Mouse (Mus musculus) heart, embryonic 14.5 days (tissue): ENCODE data around the gene Slc39a2. TPM values are rescaled to one million over a fixed set of nuclear protein-coding genes. Genes with fewer than 3 reads are reported as not detected.

ENCODE experiments used
- ATAC-seq: fragments of 200-750 bp; cut with Nextera tagmentation; 2 replicates; pipeline ENCODE4 v1.8.0; 2017; ENCODE audit warnings: low read depth, moderate TSS enrichment; ENCODE audit not compliant: insufficient number of reproducible peaks, insufficient read depth, low FRiP score
- H3K27ac ChIP-seq, 2 experiments: fragments of 200-500 bp in 1 of 2; fragments of 300-500 bp in 1 of 2; sonication (generic) in 1 of 2; replicated peaks in 1 of 2; 2 replicates each; pipeline ENCODE4 v1.5.1; 2012 to 2014; ENCODE audit warnings: low read depth in 2 of 2, low read length in 2 of 2, control low read depth in 1 of 2, mild to moderate bottlenecking in 1 of 2, mixed read lengths in 1 of 2; ENCODE audit not compliant: control insufficient read depth in 1 of 2, insufficient read depth in 1 of 2
- H3K27me3 ChIP-seq: fragments of 300-500 bp; sonication (generic); 2 replicates; pipeline ENCODE4 v1.6.1; 2014; ENCODE audit warnings: mild to moderate bottlenecking, low read length, control low read depth; ENCODE audit not compliant: control insufficient read depth, insufficient read depth
- H3K36me3 ChIP-seq: fragments of 300-500 bp; sonication (generic); 2 replicates; pipeline ENCODE4 v1.6.1; 2014; ENCODE audit warnings: mild to moderate bottlenecking, control low read depth, low read length, mixed read lengths; ENCODE audit not compliant: control insufficient read depth, insufficient read depth
- H3K4me1 ChIP-seq, 2 experiments: fragments of 200-500 bp in 1 of 2; fragments of 300-500 bp in 1 of 2; sonication (generic) in 1 of 2; 2 replicates each; pipeline ENCODE4 v1.6.1; 2012 to 2014; ENCODE audit warnings: low read length in 2 of 2, control low read depth in 1 of 2, mixed read lengths in 1 of 2; ENCODE audit not compliant: control insufficient read depth in 2 of 2, insufficient read depth in 2 of 2
- H3K4me2 ChIP-seq: fragments of 300-500 bp; sonication (generic); 2 replicates; pipeline ENCODE4 v1.6.1; 2014; ENCODE audit warnings: mild to moderate bottlenecking, low read length
- H3K4me3 ChIP-seq, 2 experiments: fragments of 200-500 bp in 1 of 2; fragments of 300-500 bp in 1 of 2; sonication (generic) in 1 of 2; 2 replicates each; pipeline ENCODE4 v1.5.1; 2012 to 2014; ENCODE audit warnings: low read length in 2 of 2, mild to moderate bottlenecking in 2 of 2, control low read depth in 1 of 2, low read depth in 1 of 2, moderate library complexity in 1 of 2; ENCODE audit not compliant: control insufficient read depth in 1 of 2, insufficient read depth in 1 of 2
- H3K9ac ChIP-seq: fragments of 300-500 bp; sonication (generic); 2 replicates; pipeline ENCODE4 v1.6.1; 2014; ENCODE audit warnings: mild to moderate bottlenecking, low read length
- H3K9me3 ChIP-seq: fragments of 300-500 bp; sonication (generic); 2 replicates; pipeline ENCODE4 v1.6.1; 2016; ENCODE audit warnings: low read length, control low read depth; ENCODE audit not compliant: control insufficient read depth
- WGBS: fragments of 180-500 bp; shearing (Covaris S2); extraction: QIAGEN DNeasy Blood & Tissue Kit; methylation state at CpG from one replicate; pipeline ENCODE4 v1.1.7; 2014; 5-methylcytosine and 5-hydroxymethylcytosine counted together
- polyA plus RNA-seq: library from polyadenylated mRNA; unstranded; fragments of >200 nt; fragmentation: Nextera tagmentation; extraction: Ambion mirVana; gene quantifications from 2 replicates; pipeline ENCODE4 v1.2.1, GENCODE M21; 2014

The Slc39a2 gene
- polyA plus RNA-seq, 1 experiment from 2014 or later: 0.20 TPM

- Histone ChIP-seq H3K36me3 (no peaks in the 10 kb centered on the region), H3K27ac (no peak overlapping the region), H3K4me2 (no peak overlapping the region), H3K4me1 (peaks cover 4 to 5% of the 10 kb centered on the region in 2 experiments; a peak in 1 of 4 replicates), H3K9me3 (peaks cover 4% of the 10 kb centered on the region; the same call in 1 of the 2 replicates), H3K4me3 (no peak overlapping the region), H3K27me3 (no peaks in the 10 kb centered on the region), H3K9ac (no peak overlapping the region)
- 44% methylated on average over 8 of the region's 8 CpGs for WGBS
- ATAC-seq: peak; percentile 21; the same call in 1 of the 2 replicates
Measured at GRCm38 (mm10) chr14:51940944-51941560, 48.4 kb downstream of the Slc39a2 start.

GRCm38 (mm10) chr14:51941577-51941976 lies 48.9 kb downstream of the Slc39a2 start:
- peaks cover 4% of the 10 kb centered on the region; the same call in 1 of the 2 replicates for H3K9me3 ChIP-seq
- no peak overlapping the region for H3K4me2 ChIP-seq
- H3K4me1 ChIP-seq: peaks cover 4 to 5% of the 10 kb centered on the region in 2 experiments; a peak in 1 of 4 replicates
- H3K36me3 ChIP-seq: no peaks in the 10 kb centered on the region
- H3K27ac ChIP-seq: no peak overlapping the region
- WGBS: 64% methylated on average over 9 of the region's 9 CpGs
- no peak overlapping the region for H3K9ac ChIP-seq
- H3K27me3 ChIP-seq: no peaks in the 10 kb centered on the region
- no peak for ATAC-seq
- H3K4me3 ChIP-seq: no peak overlapping the region

GRCm38 (mm10) chr14:51942236-51942635 lies 49.5 kb downstream of the Slc39a2 start:
- no peak overlapping the region for H3K4me3 ChIP-seq
- no peak overlapping the region for H3K4me2 ChIP-seq
- H3K4me1 ChIP-seq: peaks cover 4 to 5% of the 10 kb centered on the region in 2 experiments; a peak in 1 of 4 replicates
- no peak for ATAC-seq
- H3K9ac ChIP-seq: no peak overlapping the region
- 51% methylated on average over 7 of the region's 7 CpGs for WGBS
- H3K27me3 ChIP-seq: no peaks in the 10 kb centered on the region
- no peak overlapping the region for H3K27ac ChIP-seq
- peaks cover 4% of the 10 kb centered on the region; the same call in 1 of the 2 replicates for H3K9me3 ChIP-seq
- H3K36me3 ChIP-seq: no peaks in the 10 kb centered on the region

GRCm38 (mm10) chr14:51943336-51943735 lies 50.6 kb downstream of the Slc39a2 start:
- Histone ChIP-seq H3K36me3 (no peaks in the 10 kb centered on the region), H3K27ac (no peak overlapping the region), H3K27me3 (no peaks in the 10 kb centered on the region), H3K4me3 (no peak overlapping the region), H3K9me3 (no peaks in the 10 kb centered on the region), H3K4me1 (peaks cover 4 to 5% of the 10 kb centered on the region in 2 experiments; a peak in 1 of 4 replicates), H3K9ac (no peak overlapping the region), H3K4me2 (no peak overlapping the region)
- no peak for ATAC-seq
- WGBS: 71% methylated on average over 6 of the region's 6 CpGs

Other genes starting within 250 kb of the Slc39a2 start
- not detected in 2 replicates for gene Gm17079, start 197.4 kb upstream of the Slc39a2 start, polyA plus RNA-seq
- gene Gm5800, start 175.7 kb upstream of the Slc39a2 start, polyA plus RNA-seq: not detected in 2 replicates
- gene Ang4, start 119.3 kb upstream of the Slc39a2 start, polyA plus RNA-seq: not detected in 2 replicates
- not detected in 2 replicates for gene AY358078, start 92.8 kb upstream of the Slc39a2 start, polyA plus RNA-seq
- not detected in 2 replicates for gene Ear6, start 39.2 kb upstream of the Slc39a2 start, polyA plus RNA-seq
- 49.6 and 49.8 TPM in 2 replicates for gene Mettl17, start 8.0 kb upstream of the Slc39a2 start, polyA plus RNA-seq
- 235 and 269 TPM in 2 replicates for gene Ndrg2, start 21.3 kb downstream of the Slc39a2 start, polyA plus RNA-seq
- gene Tppp2, start 25.5 kb downstream of the Slc39a2 start, polyA plus RNA-seq: not detected in 2 replicates
- gene Rnase13, start 29.9 kb downstream of the Slc39a2 start, polyA plus RNA-seq: not detected in 2 replicates
- gene Arhgef40, start 91.8 kb downstream of the Slc39a2 start, polyA plus RNA-seq: 50.6 and 59.6 TPM in 2 replicates
- gene Tmem253, start 122.8 kb downstream of the Slc39a2 start, polyA plus RNA-seq: 1.2 and 1.5 TPM in 2 replicates
- gene Zfp219, start 127.8 kb downstream of the Slc39a2 start, polyA plus RNA-seq: 19.2 and 19.9 TPM in 2 replicates
- gene Olfr221, start 149.6 kb downstream of the Slc39a2 start, polyA plus RNA-seq: 0.19 TPM in 1 of 2 replicates, not detected in the other
- 331 and 352 TPM in 2 replicates for gene Hnrnpc, start 211.1 kb downstream of the Slc39a2 start, polyA plus RNA-seq
- 32.0 and 32.6 TPM in 2 replicates for gene Rpgrip1, start 217.8 kb downstream of the Slc39a2 start, polyA plus RNA-seq